Mouse (Mus musculus): Measurements from ENCODE around the gene Scd2. TPM values are rescaled to one million over a fixed set of nuclear protein-coding genes. Genes with fewer than 3 reads are reported as not detected.
A peak's percentile ranks its signal among the peaks of the same experiment; 100 is the strongest.

Scd2 gene
- 307 and 374 TPM in 2 replicates for total RNA-seq (2014; rRNA removed; ENCODE audit: low replicate concordance)
- polyA plus RNA-seq (2015; fragmentation: Nextera tagmentation; extraction: Ambion mirVana): 47.5 and 61.2 TPM in 2 replicates

- H3K9ac ChIP-seq (replicated peaks; ENCODE audit: low read depth, low read length): peak within 1 kb of the TSS; percentile 68
- no peaks in the 10 kb centered on the region for H3K9me3 ChIP-seq (replicated peaks; ENCODE audit: control insufficient read depth, low read length)
- WGBS: 2% methylated on average over 21 of the region's 21 CpGs
- ATAC-seq (ENCODE audit: insufficient read depth, low read depth) (peak; percentile 30), DNase-seq (ENCODE audit: low spot score) (no peak)
- no peaks in the 10 kb centered on the region for H3K27me3 ChIP-seq (ENCODE audit: control insufficient read depth, insufficient read depth, low read length)
- peak within 1 kb of the TSS; percentile 79 for H3K4me3 ChIP-seq (ENCODE audit: low read depth, low read length)
- peaks cover 50% of the 10 kb centered on the region for H3K4me1 ChIP-seq (ENCODE audit: control insufficient read depth, insufficient read depth)
- H3K4me2 ChIP-seq (ENCODE audit: low read depth, low read length): peak within 1 kb of the TSS; percentile 91
- peak within 1 kb of the TSS; percentile 87 for H3K27ac ChIP-seq (ENCODE audit: low read depth)
- peaks cover 5% of the 10 kb centered on the region for H3K36me3 ChIP-seq (replicated peaks; ENCODE audit: control insufficient read depth, insufficient read depth, low read length)
- no peak for TF ChIP-seq CTCF (IDR thresholded peaks at IDR 0.05; ENCODE audit: low read depth)
- no peak for TF ChIP-seq EP300 (IDR thresholded peaks at IDR 0.05; ENCODE audit: low read depth)
Measured at GRCm38 (mm10) chr19:44292941-44293768, at the start of gene Scd2. TSS of gene Scd2 (plus strand) at chr19:44293674.

- ATAC-seq (ENCODE audit: insufficient read depth, low read depth) (no peak), DNase-seq (ENCODE audit: low spot score) (peak; percentile 82)
- WGBS: 1% methylated on average over 5 of the region's 5 CpGs
- H3K4me3 ChIP-seq (ENCODE audit: low read depth, low read length): peak overlapping the region; percentile 10; the same call in 1 of the 2 replicates
- H3K27ac ChIP-seq (ENCODE audit: low read depth): no peak overlapping the region
- no peaks in the 10 kb centered on the region for H3K36me3 ChIP-seq (replicated peaks; ENCODE audit: control insufficient read depth, insufficient read depth, low read length)
- TF ChIP-seq EP300 (IDR thresholded peaks at IDR 0.05; ENCODE audit: low read depth) (no peak), CTCF (IDR thresholded peaks at IDR 0.05; ENCODE audit: low read depth) (peak; percentile 66)
- H3K27me3 ChIP-seq (ENCODE audit: control insufficient read depth, insufficient read depth, low read length): no peaks in the 10 kb centered on the region
- H3K4me1 ChIP-seq (ENCODE audit: control insufficient read depth, insufficient read depth): peaks cover 23% of the 10 kb centered on the region; the same call in 1 of the 2 replicates
- no peaks in the 10 kb centered on the region for H3K9me3 ChIP-seq (replicated peaks; ENCODE audit: control insufficient read depth, low read length)
- H3K9ac ChIP-seq (replicated peaks; ENCODE audit: low read depth, low read length): no peak overlapping the region
- peak overlapping the region; percentile 27 for H3K4me2 ChIP-seq (ENCODE audit: low read depth, low read length)
Measured at GRCm38 (mm10) chr19:44245761-44246171, 47.7 kb upstream of the Scd2 start.

DNA sequence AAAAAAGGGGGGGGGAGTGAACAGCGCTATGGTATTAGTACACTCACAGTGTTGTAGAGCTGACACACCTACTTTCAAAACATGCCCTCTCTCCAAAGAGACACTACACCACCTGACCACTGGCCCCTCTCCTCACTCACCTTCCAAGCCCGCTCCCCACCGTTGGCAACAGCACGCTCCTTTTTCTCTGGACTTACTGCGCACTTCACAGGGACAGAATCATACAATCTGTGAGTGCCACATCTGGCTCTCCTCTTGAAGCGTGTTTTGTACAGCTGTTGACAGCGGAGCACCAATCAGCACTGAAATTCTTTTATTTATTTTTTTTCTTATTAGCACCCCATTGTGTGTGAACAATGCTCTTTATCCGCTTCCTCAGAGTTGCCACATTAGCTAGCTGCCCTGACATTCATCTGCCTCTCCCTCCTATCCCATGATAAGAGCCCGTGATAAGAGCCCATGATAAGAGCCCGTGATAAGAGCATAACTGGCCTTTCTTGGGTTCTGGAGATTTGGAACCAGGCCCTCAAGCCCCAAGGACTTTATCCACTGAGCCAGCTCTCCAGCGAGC lies 47.0 kb upstream of the Scd2 start:
- ATAC-seq (ENCODE audit: insufficient read depth, low read depth) (no peak), DNase-seq (ENCODE audit: low spot score) (no peak)
- Histone ChIP-seq H3K4me1 (ENCODE audit: control insufficient read depth, insufficient read depth) (peaks cover 23% of the 10 kb centered on the region; the same call in 1 of the 2 replicates), H3K4me3 (ENCODE audit: low read depth, low read length) (peak overlapping the region; percentile 10; the same call in 1 of the 2 replicates), H3K4me2 (ENCODE audit: low read depth, low read length) (peak overlapping the region; percentile 27), H3K27me3 (ENCODE audit: control insufficient read depth, insufficient read depth, low read length) (no peaks in the 10 kb centered on the region), H3K9me3 (replicated peaks; ENCODE audit: control insufficient read depth, low read length) (no peaks in the 10 kb centered on the region), H3K9ac (replicated peaks; ENCODE audit: low read depth, low read length) (no peak overlapping the region), H3K36me3 (replicated peaks; ENCODE audit: control insufficient read depth, insufficient read depth, low read length) (no peaks in the 10 kb centered on the region), H3K27ac (ENCODE audit: low read depth) (no peak overlapping the region)
- TF ChIP-seq CTCF (IDR thresholded peaks at IDR 0.05; ENCODE audit: low read depth): no peak
- TF ChIP-seq EP300 (IDR thresholded peaks at IDR 0.05; ENCODE audit: low read depth): no peak
- 31% methylated on average over 11 of the region's 11 CpGs for WGBS

DNA sequence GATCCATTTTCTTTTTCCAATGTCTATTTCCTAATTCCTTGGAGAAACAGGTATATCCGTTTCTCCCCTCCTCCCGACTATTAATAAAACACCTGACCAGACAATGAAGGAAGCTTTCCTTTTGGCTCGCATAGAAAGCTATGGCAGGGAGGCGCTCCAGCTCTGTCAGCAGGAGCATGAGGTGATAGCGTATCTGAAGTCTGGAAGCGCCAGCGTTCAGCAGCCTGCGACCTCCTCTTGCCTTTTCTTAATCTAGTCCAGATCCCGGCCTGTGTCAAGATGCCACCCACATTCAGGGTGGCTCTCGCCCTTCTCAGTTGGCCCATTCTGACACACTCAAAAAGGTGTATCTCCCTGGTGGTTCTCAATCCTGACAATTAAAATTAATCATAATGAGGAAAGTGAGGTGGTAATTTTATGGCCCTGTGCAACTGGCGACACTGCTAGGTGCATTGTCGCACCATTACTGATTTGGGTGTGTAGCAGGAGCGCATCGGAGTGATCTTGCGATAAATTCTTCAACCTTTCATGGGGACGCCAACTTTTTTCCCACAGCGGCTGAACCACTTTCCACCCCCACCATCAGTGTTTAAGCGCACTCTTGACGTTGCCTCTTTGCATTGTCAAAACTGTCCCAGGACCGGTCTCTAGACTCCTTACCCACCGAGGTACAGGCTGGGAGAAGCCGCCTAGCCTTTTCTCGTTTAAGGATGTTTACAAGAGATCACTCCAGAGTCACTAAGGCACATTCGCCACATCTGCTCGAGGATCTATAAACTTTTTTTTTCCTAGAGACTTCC lies 46.0 kb upstream of the Scd2 start:
- peaks cover 23% of the 10 kb centered on the region; the same call in 1 of the 2 replicates for H3K4me1 ChIP-seq (ENCODE audit: control insufficient read depth, insufficient read depth)
- peak overlapping the region; percentile 78 for H3K4me2 ChIP-seq (ENCODE audit: low read depth, low read length)
- H3K4me3 ChIP-seq (ENCODE audit: low read depth, low read length): peak overlapping the region; percentile 51
- H3K36me3 ChIP-seq (replicated peaks; ENCODE audit: control insufficient read depth, insufficient read depth, low read length): no peaks in the 10 kb centered on the region
- H3K27ac ChIP-seq (ENCODE audit: low read depth): peak overlapping the region; percentile 89
- ATAC-seq (ENCODE audit: insufficient read depth, low read depth): no peak; the same call in 1 of the 2 replicates
- DNase-seq (ENCODE audit: low spot score): peak; percentile 14
- TF ChIP-seq CTCF (IDR thresholded peaks at IDR 0.05; ENCODE audit: low read depth) (no peak), EP300 (IDR thresholded peaks at IDR 0.05; ENCODE audit: low read depth) (no peak)
- H3K9ac ChIP-seq (replicated peaks; ENCODE audit: low read depth, low read length): peak overlapping the region; percentile 64
- WGBS: 2% methylated on average over 25 of the region's 25 CpGs
- no peaks in the 10 kb centered on the region for H3K27me3 ChIP-seq (ENCODE audit: control insufficient read depth, insufficient read depth, low read length)
- H3K9me3 ChIP-seq (replicated peaks; ENCODE audit: control insufficient read depth, low read length): no peaks in the 10 kb centered on the region
